Mouse (Mus musculus): ENCODE results near the gene Nrap.

DNA sequence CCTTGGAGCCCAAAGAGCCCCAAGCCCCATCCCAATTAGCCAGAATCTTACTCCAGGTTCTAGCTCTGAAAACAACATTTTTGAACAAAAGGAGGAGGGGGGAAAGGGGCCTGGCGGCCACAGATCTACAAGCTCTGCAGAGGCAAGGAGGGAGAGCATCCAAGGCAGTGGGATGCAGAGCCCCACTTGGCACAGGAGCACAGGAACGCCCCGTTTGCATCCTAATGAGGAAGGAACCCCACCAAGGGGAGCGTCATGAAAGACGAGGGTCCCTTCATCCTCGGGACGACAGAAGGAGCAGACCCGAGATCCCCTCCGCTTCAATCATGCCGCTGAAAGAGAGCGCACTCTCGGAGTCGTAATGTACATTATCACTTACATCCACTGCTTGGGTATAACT, 43.1 kb downstream of the Nrap start:
- TF ChIP-seq POLR2A (IDR thresholded peaks at IDR 0.05; ENCODE audit: borderline replicate concordance, low read depth, low read length) (no peak), CTCF (IDR thresholded peaks at IDR 0.05; ENCODE audit: low read depth, low read length) (no peak)

Data from bone marrow macrophage, adult 2 months (primary cell).